Mouse (Mus musculus): ENCODE results near the gene Epha4. TPM values are rescaled to one million over a fixed set of nuclear protein-coding genes. Genes with fewer than 3 reads are reported as not detected.
A peak's percentile ranks its signal among the peaks of the same experiment; 100 is the strongest.

Gene Epha4
- polyA plus RNA-seq (2014; fragmentation: Nextera tagmentation; extraction: Ambion mirVana), result 12.1 and 24.0 TPM in 2 replicates

DNA sequence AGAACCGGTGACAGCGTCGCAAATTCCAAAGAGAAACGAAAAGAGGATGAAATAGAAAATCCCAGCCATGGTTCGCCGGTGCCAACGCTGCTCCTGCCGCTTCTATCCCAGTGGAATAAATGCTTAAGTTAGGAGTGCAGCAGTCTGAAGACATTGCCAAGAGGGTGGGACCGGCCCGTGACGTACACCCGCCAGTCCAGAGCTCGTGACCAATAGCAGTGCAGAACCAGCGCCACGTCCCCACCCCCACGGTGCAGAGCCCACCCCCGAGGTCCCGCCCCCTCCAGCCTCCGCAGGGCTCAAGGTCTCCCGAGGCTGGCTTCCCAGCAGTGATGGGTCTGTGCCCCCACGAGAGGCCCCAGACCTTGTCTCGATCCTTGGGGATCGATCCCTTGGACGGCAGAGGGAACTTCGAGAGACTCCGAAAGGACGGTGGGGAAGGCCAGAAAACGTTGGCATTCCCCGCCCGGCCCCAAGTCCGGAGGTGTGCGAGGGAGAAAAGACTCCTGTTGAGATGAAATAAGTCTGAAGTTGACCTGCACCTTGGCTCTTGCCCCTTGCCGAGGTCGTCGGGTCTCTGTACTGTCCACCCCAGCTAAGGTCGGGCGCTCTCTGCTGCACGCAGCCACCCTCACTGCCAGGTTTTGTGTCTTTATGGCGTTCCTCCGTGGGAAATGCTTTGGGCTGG lies at the start of gene Epha4:
Epha4 (minus strand) TSS at position 126 of the 688 bp plus-strand sequence.
- Histone ChIP-seq H3K9ac (ENCODE audit: low read depth, low read length) (peak within 1 kb of the TSS; percentile 64), H3K4me1 (ENCODE audit: control insufficient read depth, insufficient read depth, low read length) (peaks cover 13% of the 10 kb centered on the region; the same call in 1 of the 2 replicates), H3K9me3 (ENCODE audit: control insufficient read depth, low read length) (no peaks in the 10 kb centered on the region), H3K36me3 (ENCODE audit: control insufficient read depth, insufficient read depth, low read length) (no peaks in the 10 kb centered on the region), H3K4me2 (replicated peaks; ENCODE audit: low read depth, low read length) (peak within 1 kb of the TSS; percentile 96), H3K27ac (ENCODE audit: low read depth, low read length) (peak within 1 kb of the TSS; percentile 62), H3K4me3 (ENCODE audit: low read length) (peak within 1 kb of the TSS; percentile 71), H3K27me3 (ENCODE audit: control insufficient read depth, insufficient read depth, low read length) (peaks cover 10% of the 10 kb centered on the region; the same call in 1 of the 2 replicates)
- peak; percentile 94 for ATAC-seq (ENCODE audit: low FRiP score, low TSS enrichment)
- WGBS, result under 1% methylated on average over 40 of the region's 40 CpGs

GRCm38 (mm10) chr1:77556199-77556598 lies 41.3 kb upstream of the Epha4 start:
- Histone ChIP-seq H3K9me3 (ENCODE audit: control insufficient read depth, low read length) (no peaks in the 10 kb centered on the region), H3K36me3 (ENCODE audit: control insufficient read depth, insufficient read depth, low read length) (no peaks in the 10 kb centered on the region), H3K9ac (ENCODE audit: low read depth, low read length) (no peak overlapping the region), H3K27me3 (ENCODE audit: control insufficient read depth, insufficient read depth, low read length) (no peaks in the 10 kb centered on the region), H3K4me1 (ENCODE audit: control insufficient read depth, insufficient read depth, low read length) (no peaks in the 10 kb centered on the region), H3K27ac (ENCODE audit: low read depth, low read length) (no peak overlapping the region), H3K4me3 (ENCODE audit: low read length) (no peak overlapping the region), H3K4me2 (replicated peaks; ENCODE audit: low read depth, low read length) (no peak overlapping the region)
- ATAC-seq (ENCODE audit: low FRiP score, low TSS enrichment), result no peak
- WGBS, result 82% methylated on average over 3 of the region's 3 CpGs

DNA sequence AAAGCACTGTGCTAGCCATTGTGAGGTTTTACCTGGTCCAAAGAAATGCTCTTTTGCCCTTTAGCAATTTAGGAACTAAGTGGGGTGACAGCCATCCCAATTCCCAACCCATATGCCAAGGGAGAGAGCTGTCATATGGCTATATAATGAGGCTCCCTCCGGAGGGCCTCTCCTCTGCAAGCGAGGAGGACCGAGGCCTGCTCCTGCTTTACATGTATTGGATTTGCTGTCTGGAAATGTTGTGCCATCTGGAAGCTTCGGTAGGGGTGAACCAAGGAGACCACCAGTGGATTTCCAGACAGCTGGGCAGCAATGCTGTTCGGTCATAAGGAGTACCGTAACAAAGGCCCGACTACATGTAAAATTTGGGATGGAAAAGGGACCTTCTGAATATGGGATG lies 37.0 kb upstream of the Epha4 start:
- H3K9me3 ChIP-seq (ENCODE audit: control insufficient read depth, low read length), result no peaks in the 10 kb centered on the region
- H3K27ac ChIP-seq (ENCODE audit: low read depth, low read length), result no peak overlapping the region
- no peak for ATAC-seq (ENCODE audit: low FRiP score, low TSS enrichment)
- H3K4me3 ChIP-seq (ENCODE audit: low read length), result no peak overlapping the region
- no peaks in the 10 kb centered on the region for H3K36me3 ChIP-seq (ENCODE audit: control insufficient read depth, insufficient read depth, low read length)
- no peak overlapping the region for H3K9ac ChIP-seq (ENCODE audit: low read depth, low read length)
- H3K4me2 ChIP-seq (replicated peaks; ENCODE audit: low read depth, low read length), result no peak overlapping the region
- no peaks in the 10 kb centered on the region for H3K4me1 ChIP-seq (ENCODE audit: control insufficient read depth, insufficient read depth, low read length)
- no peaks in the 10 kb centered on the region for H3K27me3 ChIP-seq (ENCODE audit: control insufficient read depth, insufficient read depth, low read length)
- 95% methylated on average over 7 of the region's 7 CpGs for WGBS

- 79% methylated on average over 6 of the region's 6 CpGs for WGBS
- no peaks in the 10 kb centered on the region for H3K4me1 ChIP-seq (ENCODE audit: control insufficient read depth, insufficient read depth, low read length)
- H3K9ac ChIP-seq (ENCODE audit: low read depth, low read length), result no peak overlapping the region
- no peak for ATAC-seq (ENCODE audit: low FRiP score, low TSS enrichment)
- no peak overlapping the region for H3K27ac ChIP-seq (ENCODE audit: low read depth, low read length)
- no peak overlapping the region for H3K4me2 ChIP-seq (replicated peaks; ENCODE audit: low read depth, low read length)
- no peak overlapping the region for H3K4me3 ChIP-seq (ENCODE audit: low read length)
- H3K36me3 ChIP-seq (ENCODE audit: control insufficient read depth, insufficient read depth, low read length), result no peaks in the 10 kb centered on the region
- no peaks in the 10 kb centered on the region for H3K27me3 ChIP-seq (ENCODE audit: control insufficient read depth, insufficient read depth, low read length)
- no peaks in the 10 kb centered on the region for H3K9me3 ChIP-seq (ENCODE audit: control insufficient read depth, low read length)
These were observed 30.8 kb upstream of the Epha4 start for GRCm38 (mm10) chr1:77545722-77546121.

DNA sequence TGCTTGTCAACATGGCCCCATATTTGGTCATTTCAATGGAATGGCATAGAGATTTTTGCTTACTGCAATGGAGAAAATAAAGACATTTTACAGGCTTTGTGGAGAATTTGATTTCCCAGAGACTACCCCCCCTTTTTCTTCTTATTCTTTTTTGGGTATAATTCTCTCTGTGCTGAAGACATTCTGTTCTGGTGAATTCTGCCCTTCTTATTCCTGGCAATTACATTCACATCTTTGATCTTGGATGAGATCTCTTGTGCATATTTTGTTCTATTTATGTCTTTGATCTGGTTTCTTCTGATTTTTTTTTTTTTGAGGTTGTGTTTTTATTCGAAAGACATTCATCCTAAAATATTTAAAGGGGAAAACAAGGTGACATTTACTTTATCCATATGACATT lies 30.1 kb upstream of the Epha4 start:
- Histone ChIP-seq H3K4me1 (ENCODE audit: control insufficient read depth, insufficient read depth, low read length) (no peaks in the 10 kb centered on the region), H3K4me3 (ENCODE audit: low read length) (no peak overlapping the region), H3K27ac (ENCODE audit: low read depth, low read length) (no peak overlapping the region), H3K27me3 (ENCODE audit: control insufficient read depth, insufficient read depth, low read length) (no peaks in the 10 kb centered on the region), H3K4me2 (replicated peaks; ENCODE audit: low read depth, low read length) (no peak overlapping the region), H3K36me3 (ENCODE audit: control insufficient read depth, insufficient read depth, low read length) (no peaks in the 10 kb centered on the region), H3K9me3 (ENCODE audit: control insufficient read depth, low read length) (no peaks in the 10 kb centered on the region), H3K9ac (ENCODE audit: low read depth, low read length) (no peak overlapping the region)
- WGBS, result 86% methylated on average over 1 of the region's 1 CpGs
- no peak for ATAC-seq (ENCODE audit: low FRiP score, low TSS enrichment)

DNA sequence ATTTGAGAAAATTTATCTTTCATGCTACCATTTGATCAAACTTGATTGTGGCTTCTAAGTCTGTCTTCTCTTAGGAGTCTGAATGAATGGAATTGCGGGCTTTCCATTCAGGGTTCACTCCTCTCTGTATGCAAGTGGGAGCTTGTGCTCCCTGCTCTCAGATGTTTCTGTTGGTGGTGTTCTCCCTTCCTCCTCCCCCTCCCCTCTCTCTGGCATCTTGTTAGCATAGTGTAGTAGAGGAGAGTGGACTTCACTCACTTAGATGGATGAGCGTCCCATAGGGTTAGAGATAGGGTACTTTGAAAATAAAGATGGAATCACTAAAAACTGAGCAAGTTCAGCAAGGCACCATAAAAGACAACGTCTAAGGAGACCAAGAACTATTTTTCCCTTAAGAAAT lies 29.4 kb upstream of the Epha4 start:
- 51% methylated on average over 3 of the region's 3 CpGs for WGBS
- H3K27me3 ChIP-seq (ENCODE audit: control insufficient read depth, insufficient read depth, low read length), result no peaks in the 10 kb centered on the region
- H3K4me1 ChIP-seq (ENCODE audit: control insufficient read depth, insufficient read depth, low read length), result no peaks in the 10 kb centered on the region
- no peak overlapping the region for H3K4me3 ChIP-seq (ENCODE audit: low read length)
- ATAC-seq (ENCODE audit: low FRiP score, low TSS enrichment), result no peak
- no peak overlapping the region for H3K27ac ChIP-seq (ENCODE audit: low read depth, low read length)
- H3K4me2 ChIP-seq (replicated peaks; ENCODE audit: low read depth, low read length), result no peak overlapping the region
- H3K36me3 ChIP-seq (ENCODE audit: control insufficient read depth, insufficient read depth, low read length), result no peaks in the 10 kb centered on the region
- no peak overlapping the region for H3K9ac ChIP-seq (ENCODE audit: low read depth, low read length)
- no peaks in the 10 kb centered on the region for H3K9me3 ChIP-seq (ENCODE audit: control insufficient read depth, low read length)

GRCm38 (mm10) chr1:77539945-77540344 lies 25.1 kb upstream of the Epha4 start:
- Histone ChIP-seq H3K4me2 (replicated peaks; ENCODE audit: low read depth, low read length) (no peak overlapping the region), H3K9me3 (ENCODE audit: control insufficient read depth, low read length) (no peaks in the 10 kb centered on the region), H3K4me3 (ENCODE audit: low read length) (no peak overlapping the region), H3K27ac (ENCODE audit: low read depth, low read length) (no peak overlapping the region), H3K9ac (ENCODE audit: low read depth, low read length) (no peak overlapping the region), H3K27me3 (ENCODE audit: control insufficient read depth, insufficient read depth, low read length) (no peaks in the 10 kb centered on the region), H3K4me1 (ENCODE audit: control insufficient read depth, insufficient read depth, low read length) (no peaks in the 10 kb centered on the region), H3K36me3 (ENCODE audit: control insufficient read depth, insufficient read depth, low read length) (no peaks in the 10 kb centered on the region)
- ATAC-seq (ENCODE audit: low FRiP score, low TSS enrichment), result no peak
- WGBS, result 70% methylated on average over 12 of the region's 12 CpGs

- Histone ChIP-seq H3K27me3 (ENCODE audit: control insufficient read depth, insufficient read depth, low read length) (no peaks in the 10 kb centered on the region), H3K4me2 (replicated peaks; ENCODE audit: low read depth, low read length) (no peak overlapping the region), H3K27ac (ENCODE audit: low read depth, low read length) (no peak overlapping the region), H3K9me3 (ENCODE audit: control insufficient read depth, low read length) (no peaks in the 10 kb centered on the region), H3K4me3 (ENCODE audit: low read length) (no peak overlapping the region), H3K9ac (ENCODE audit: low read depth, low read length) (no peak overlapping the region), H3K36me3 (ENCODE audit: control insufficient read depth, insufficient read depth, low read length) (no peaks in the 10 kb centered on the region), H3K4me1 (ENCODE audit: control insufficient read depth, insufficient read depth, low read length) (no peaks in the 10 kb centered on the region)
- WGBS, result 72% methylated on average over 2 of the region's 2 CpGs
- ATAC-seq (ENCODE audit: low FRiP score, low TSS enrichment), result no peak
These were observed 23.7 kb upstream of the Epha4 start for GRCm38 (mm10) chr1:77538559-77538958.

DNA sequence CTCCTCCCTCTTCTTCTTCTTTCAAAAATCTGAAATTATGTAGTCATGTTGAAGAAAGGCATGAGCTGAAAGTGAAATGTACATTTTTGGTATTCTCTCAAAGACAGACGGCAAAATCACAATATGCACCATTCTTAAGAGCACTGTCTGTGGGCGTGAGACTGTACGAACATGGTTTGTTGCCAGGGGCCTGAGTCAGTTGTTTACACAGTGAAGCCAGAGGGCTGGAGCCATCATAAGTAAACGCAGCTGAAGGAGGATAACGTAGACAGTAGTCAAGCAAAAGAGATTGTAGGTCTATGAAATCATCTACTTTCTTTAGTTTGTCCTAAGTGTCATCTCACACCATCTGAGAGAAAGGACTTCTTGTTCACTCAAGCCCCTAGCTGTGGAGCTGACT lies 21.0 kb upstream of the Epha4 start:
- H3K9me3 ChIP-seq (ENCODE audit: control insufficient read depth, low read length), result no peaks in the 10 kb centered on the region
- WGBS, result 69% methylated on average over 5 of the region's 5 CpGs
- no peak overlapping the region for H3K4me3 ChIP-seq (ENCODE audit: low read length)
- no peak for ATAC-seq (ENCODE audit: low FRiP score, low TSS enrichment)
- H3K4me2 ChIP-seq (replicated peaks; ENCODE audit: low read depth, low read length), result no peak overlapping the region
- no peaks in the 10 kb centered on the region for H3K36me3 ChIP-seq (ENCODE audit: control insufficient read depth, insufficient read depth, low read length)
- H3K9ac ChIP-seq (ENCODE audit: low read depth, low read length), result no peak overlapping the region
- H3K27me3 ChIP-seq (ENCODE audit: control insufficient read depth, insufficient read depth, low read length), result no peaks in the 10 kb centered on the region; the same call in 1 of the 2 replicates
- no peaks in the 10 kb centered on the region for H3K4me1 ChIP-seq (ENCODE audit: control insufficient read depth, insufficient read depth, low read length)
- H3K27ac ChIP-seq (ENCODE audit: low read depth, low read length), result no peak overlapping the region
